Mouse (Mus musculus) ES-Bruce4 (cell line): ENCODE results near the gene Olfr1093. TPM values are rescaled to one million over a fixed set of nuclear protein-coding genes. Genes with fewer than 3 reads are reported as not detected.
A peak's percentile ranks its signal among the peaks of the same experiment; 100 is the strongest.

Experiments used
- H3K27ac ChIP-seq: 2 replicates; pipeline ENCODE4 v1.5.1; 2012; ENCODE audit warnings: low read length, inconsistent platforms; ENCODE audit not compliant: insufficient read depth
- H3K27me3 ChIP-seq: 2 replicates; pipeline ENCODE4 v1.6.1; 2012; ENCODE audit warnings: mild to moderate bottlenecking, low read length, inconsistent platforms; ENCODE audit not compliant: control insufficient read depth, poor library complexity, insufficient read depth, severe bottlenecking
- H3K36me3 ChIP-seq: 2 replicates; pipeline ENCODE4 v1.6.1; 2012; ENCODE audit warnings: inconsistent platforms, mild to moderate bottlenecking, low read length, moderate library complexity; ENCODE audit not compliant: control insufficient read depth, poor library complexity, insufficient read depth, severe bottlenecking
- H3K4me1 ChIP-seq: one replicate; pipeline ENCODE4 v1.8.1; 2011; ENCODE audit warnings: low read length; ENCODE audit not compliant: control insufficient read depth, insufficient read depth
- H3K4me3 ChIP-seq: 2 replicates; pipeline ENCODE4 v1.5.1; 2011; ENCODE audit warnings: low read depth, mild to moderate bottlenecking, low read length
- H3K9ac ChIP-seq: 2 replicates; pipeline ENCODE4 v1.6.1; 2012; ENCODE audit warnings: low read depth, mild to moderate bottlenecking, inconsistent platforms; ENCODE audit not compliant: poor library complexity, severe bottlenecking
- H3K9me3 ChIP-seq: replicated peaks from 2 replicates; pipeline ENCODE4 v1.6.1; 2012; ENCODE audit warnings: mild to moderate bottlenecking, low read length, inconsistent platforms; ENCODE audit not compliant: control insufficient read depth, poor library complexity, insufficient read depth, severe bottlenecking
- CTCF ChIP-seq: IDR thresholded peaks from one replicate; pipeline ENCODE4 v1.8.1; 2011; ENCODE audit warnings: low read depth, low read length
- EP300 ChIP-seq: IDR thresholded peaks from 2 replicates; pipeline ENCODE4 v1.6.1; 2011; ENCODE audit warnings: low read depth, low read length; ENCODE audit not compliant: insufficient read depth
- POLR2A ChIP-seq: IDR thresholded peaks from one replicate; pipeline ENCODE4 v1.8.1; 2011; ENCODE audit warnings: low read length; ENCODE audit not compliant: insufficient read depth
- polyA plus RNA-seq: library from polyadenylated mRNA; stranded (reverse); fragments of >200 nt; gene quantifications from 2 replicates; pipeline ENCODE4 v1.2.4, GENCODE M21; 2011; ENCODE audit warnings: low read depth; ENCODE audit not compliant: missing spikeins, insufficient read depth, insufficient read length

The Olfr1093 gene
- polyA plus RNA-seq: not detected in 2 replicates

DNA sequence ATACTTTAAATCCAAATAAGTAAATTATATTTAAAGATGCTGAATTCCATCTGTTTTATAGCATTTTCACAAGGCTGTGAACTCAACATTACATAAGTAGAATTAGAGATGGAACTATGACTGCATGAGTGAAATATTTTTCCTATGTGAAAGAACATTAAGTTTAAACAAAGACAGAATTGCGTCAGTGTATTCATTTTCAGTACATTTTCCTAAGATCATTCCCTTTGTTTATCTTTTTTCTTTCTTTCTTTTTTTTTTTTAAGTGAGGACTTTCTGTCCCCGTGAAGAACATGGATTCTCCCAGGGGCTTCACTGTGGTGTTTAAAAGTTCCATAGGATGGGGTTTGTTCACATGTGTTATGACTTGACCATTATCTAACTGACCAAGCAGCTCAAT, at the start of gene Olfr1093:
Olfr1093 (plus strand) TSS at position 301 of the 400 bp plus-strand sequence.
- H3K36me3 ChIP-seq: no peaks in the 10 kb centered on the region
- TF ChIP-seq CTCF (no peak), EP300 (no peak), POLR2A (no peak)
- no peak within 1 kb of the TSS for H3K4me3 ChIP-seq
- no peaks in the 10 kb centered on the region for H3K27me3 ChIP-seq
- no peaks in the 10 kb centered on the region for H3K9me3 ChIP-seq
- H3K9ac ChIP-seq: no peak within 1 kb of the TSS
- no peak within 1 kb of the TSS for H3K27ac ChIP-seq
- no peaks in the 10 kb centered on the region for H3K4me1 ChIP-seq

DNA sequence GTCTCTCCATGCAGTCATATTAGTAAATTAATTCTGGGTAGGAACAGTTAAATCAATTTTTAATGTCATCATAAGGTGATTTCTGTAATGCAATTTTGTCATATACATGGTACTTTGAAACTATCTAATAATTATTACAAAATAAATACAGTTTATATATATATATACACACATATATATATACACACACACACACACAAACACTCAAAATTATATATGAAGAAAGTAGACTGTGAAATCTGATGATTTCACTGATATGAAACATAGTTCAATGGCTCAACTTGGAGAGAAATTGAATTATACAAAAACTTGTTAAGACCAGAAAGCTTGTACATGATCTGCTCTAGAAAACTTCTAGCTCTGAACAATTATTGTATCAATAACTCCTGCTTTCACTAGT, 48.7 kb upstream of the Olfr1093 start, which contains the start of gene Olfr1089:
Olfr1089 (minus strand) TSS at position 101 of the 400 bp plus-strand sequence.
- no peaks in the 10 kb centered on the region for H3K9me3 ChIP-seq
- H3K27me3 ChIP-seq: no peaks in the 10 kb centered on the region
- no peak within 1 kb of the TSS for H3K27ac ChIP-seq
- no peaks in the 10 kb centered on the region for H3K36me3 ChIP-seq
- no peak within 1 kb of the TSS for H3K9ac ChIP-seq
- H3K4me1 ChIP-seq: no peaks in the 10 kb centered on the region
- no peak within 1 kb of the TSS for H3K4me3 ChIP-seq
- TF ChIP-seq POLR2A (no peak), CTCF (no peak), EP300 (no peak)

DNA sequence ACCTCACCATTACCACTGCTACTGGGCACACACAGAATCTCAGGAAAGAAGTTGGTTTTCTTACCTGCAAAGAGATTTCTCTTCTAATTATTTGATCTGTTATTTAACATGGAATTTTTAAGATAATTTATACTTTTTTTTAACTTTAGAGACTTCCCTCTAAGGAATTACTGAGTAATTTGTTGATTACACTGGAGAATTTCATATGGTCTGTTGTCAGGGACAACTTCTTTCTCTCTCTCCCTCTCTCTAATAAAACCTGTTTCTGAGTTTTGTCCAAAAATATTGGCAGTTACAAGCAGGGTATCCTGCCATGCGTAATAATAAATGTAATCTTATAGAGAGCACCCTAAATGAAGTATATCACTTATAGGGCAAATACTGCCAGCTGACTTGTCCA, 23.4 kb upstream of the Olfr1093 start, which contains the start of gene Olfr1090:
Olfr1090 (minus strand) TSS at position 101 of the 400 bp plus-strand sequence.
- Histone ChIP-seq H3K4me3 (no peak within 1 kb of the TSS), H3K36me3 (no peaks in the 10 kb centered on the region), H3K4me1 (no peaks in the 10 kb centered on the region), H3K27me3 (no peaks in the 10 kb centered on the region), H3K27ac (no peak within 1 kb of the TSS), H3K9me3 (no peaks in the 10 kb centered on the region), H3K9ac (no peak within 1 kb of the TSS)
- TF ChIP-seq EP300 (no peak), CTCF (no peak), POLR2A (no peak)

DNA sequence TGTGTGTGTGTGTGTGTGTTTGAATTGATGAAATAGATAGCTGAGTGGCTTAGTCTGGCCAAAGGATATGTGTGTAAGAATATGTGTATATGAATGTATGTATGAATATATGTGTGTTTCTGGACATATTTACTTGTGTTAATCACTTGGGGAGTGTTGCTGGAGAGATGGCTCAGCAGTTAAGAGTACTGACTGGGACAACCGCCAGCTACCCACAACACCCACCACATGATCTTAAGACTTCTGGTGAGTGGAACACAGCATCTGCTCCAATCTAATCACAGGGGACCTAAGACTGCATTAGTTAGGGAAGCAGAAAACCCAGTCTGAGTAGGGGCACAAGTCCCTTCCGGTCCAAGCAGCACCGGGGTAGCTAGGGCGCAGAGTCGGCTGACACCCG, 21.2 kb upstream of the Olfr1093 start:
- Histone ChIP-seq H3K36me3 (no peaks in the 10 kb centered on the region), H3K9me3 (no peaks in the 10 kb centered on the region), H3K4me3 (peak overlapping the region; percentile 66), H3K27ac (no peak overlapping the region), H3K27me3 (no peaks in the 10 kb centered on the region), H3K9ac (no peak overlapping the region), H3K4me1 (no peaks in the 10 kb centered on the region)
- TF ChIP-seq POLR2A (no peak), CTCF (no peak), EP300 (no peak)

DNA sequence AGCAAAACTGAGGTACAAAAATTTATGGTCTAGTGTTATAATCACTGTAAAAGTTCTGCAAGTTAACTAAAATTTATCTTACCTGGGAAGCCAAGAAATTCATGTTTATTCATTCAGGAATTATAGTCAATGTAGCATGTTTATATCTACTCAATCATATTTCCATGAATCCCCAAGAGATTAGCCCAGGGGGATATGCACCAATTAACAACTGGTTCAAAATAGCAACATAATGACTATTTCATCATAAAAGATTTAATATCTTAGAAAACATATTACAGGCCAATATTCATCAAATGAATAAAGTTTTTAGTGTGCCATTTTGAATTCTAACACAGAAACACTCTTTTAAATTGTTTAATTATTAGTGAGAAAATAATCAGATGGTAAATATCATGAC, 27.6 kb downstream of the Olfr1093 start, which contains the start of gene Olfr141:
Olfr141 (minus strand) TSS at position 101 of the 400 bp plus-strand sequence.
- no peaks in the 10 kb centered on the region for H3K27me3 ChIP-seq
- no peaks in the 10 kb centered on the region for H3K36me3 ChIP-seq
- no peaks in the 10 kb centered on the region for H3K9me3 ChIP-seq
- H3K27ac ChIP-seq: no peak within 1 kb of the TSS
- H3K4me3 ChIP-seq: no peak within 1 kb of the TSS
- no peak for TF ChIP-seq CTCF
- no peak for TF ChIP-seq EP300
- TF ChIP-seq POLR2A: no peak
- H3K9ac ChIP-seq: no peak within 1 kb of the TSS
- H3K4me1 ChIP-seq: no peaks in the 10 kb centered on the region

DNA sequence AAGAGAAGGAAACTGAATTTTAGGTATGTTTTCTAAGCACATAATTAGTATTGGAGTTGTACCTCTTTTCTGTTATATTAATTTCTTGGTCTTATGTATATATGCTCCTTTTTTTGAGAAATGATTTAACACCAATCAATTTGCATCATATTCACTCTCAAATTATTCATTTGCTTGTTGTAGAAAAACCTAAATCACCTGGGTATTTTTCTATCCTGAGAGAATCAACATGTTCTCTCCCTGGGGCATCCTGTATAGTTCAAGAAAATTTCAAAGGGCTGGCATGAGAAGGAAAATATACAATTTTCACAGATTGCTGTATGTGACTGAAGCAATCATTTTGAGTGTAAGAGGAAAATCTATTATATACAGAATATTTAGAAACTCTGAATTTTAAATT, 42.1 kb downstream of the Olfr1093 start, which contains the start of gene Olfr1094:
Olfr1094 (plus strand) TSS at position 301 of the 400 bp plus-strand sequence.
- Histone ChIP-seq H3K27me3 (no peaks in the 10 kb centered on the region), H3K9ac (no peak within 1 kb of the TSS), H3K36me3 (no peaks in the 10 kb centered on the region), H3K4me3 (no peak within 1 kb of the TSS), H3K27ac (no peak within 1 kb of the TSS), H3K4me1 (no peaks in the 10 kb centered on the region), H3K9me3 (no peaks in the 10 kb centered on the region)
- no peak for TF ChIP-seq POLR2A
- TF ChIP-seq EP300: no peak
- TF ChIP-seq CTCF: no peak

Other genes with a start within 250 kb of the Olfr1093 start
- gene Olfr1079, start 240.0 kb upstream of the Olfr1093 start, polyA plus RNA-seq: not detected in 2 replicates
- gene Olfr1080, start 224.2 kb upstream of the Olfr1093 start, polyA plus RNA-seq: not detected in 2 replicates
- gene Olfr1082, start 183.5 kb upstream of the Olfr1093 start, polyA plus RNA-seq: not detected in 2 replicates
- gene Olfr1084, start 142.8 kb upstream of the Olfr1093 start, polyA plus RNA-seq: not detected in 2 replicates
- gene Olfr1085, start 120.5 kb upstream of the Olfr1093 start, polyA plus RNA-seq: not detected in 2 replicates
- not detected in 2 replicates for gene Olfr1086, start 102.4 kb upstream of the Olfr1093 start, polyA plus RNA-seq
- gene Olfr1087, start 84.1 kb upstream of the Olfr1093 start, polyA plus RNA-seq: not detected in 2 replicates
- not detected in 2 replicates for gene Olfr1089, start 48.8 kb upstream of the Olfr1093 start, polyA plus RNA-seq
- not detected in 2 replicates for gene Olfr1090, start 23.5 kb upstream of the Olfr1093 start, polyA plus RNA-seq
- gene Olfr141, start 27.5 kb downstream of the Olfr1093 start, polyA plus RNA-seq: not detected in 2 replicates
- gene Olfr1094, start 42.2 kb downstream of the Olfr1093 start, polyA plus RNA-seq: not detected in 2 replicates
- gene Olfr1095, start 69.2 kb downstream of the Olfr1093 start, polyA plus RNA-seq: not detected in 2 replicates
- gene Gm13723, start 92.3 kb downstream of the Olfr1093 start, polyA plus RNA-seq: not detected in 2 replicates
- not detected in 2 replicates for gene Olfr1097, start 109.7 kb downstream of the Olfr1093 start, polyA plus RNA-seq
- gene Olfr1098, start 142.1 kb downstream of the Olfr1093 start, polyA plus RNA-seq: not detected in 2 replicates
- not detected in 2 replicates for gene Olfr1099, start 178.2 kb downstream of the Olfr1093 start, polyA plus RNA-seq
- not detected in 2 replicates for gene Olfr1100, start 197.5 kb downstream of the Olfr1093 start, polyA plus RNA-seq
- not detected in 2 replicates for gene Olfr1101, start 208.7 kb downstream of the Olfr1093 start, polyA plus RNA-seq
- not detected in 2 replicates for gene Olfr1102, start 215.9 kb downstream of the Olfr1093 start, polyA plus RNA-seq
- gene Olfr1104, start 244.6 kb downstream of the Olfr1093 start, polyA plus RNA-seq: not detected in 2 replicates